Mouse (Mus musculus) left cerebral cortex, adult 18-20 months (tissue): ENCODE results near the gene Col19a1. TPM values are rescaled to one million over a fixed set of nuclear protein-coding genes. Genes with fewer than 3 reads are reported as not detected.

Experiments used
- DNase-seq, 2 experiments: peaks; one replicate each; pipeline ENCODE4 v3.0.0; 2021 to 2022; ENCODE audit warnings: low spot score in 2 of 2, mixed read lengths in 1 of 2
- total RNA-seq, 2 experiments: library from RNA; stranded (reverse); gene quantifications; 2 replicates each; pipeline ENCODE4 v1.2.3; 2021

Gene Col19a1
- total RNA-seq, 2 experiments from 2014 or later, result 25.5 to 28.9 TPM

- no peak for DNase-seq
Measured at GRCm38 (mm10) chr1:24470633-24471032, 116.6 kb downstream of the Col19a1 start.

GRCm38 (mm10) chr1:24461305-24461887 lies 125.9 kb downstream of the Col19a1 start:
- no peak for DNase-seq

GRCm38 (mm10) chr1:24458015-24458414 lies 129.3 kb downstream of the Col19a1 start:
- no peak for DNase-seq

- no peak for DNase-seq
Measured at GRCm38 (mm10) chr1:24452572-24453269, 134.6 kb downstream of the Col19a1 start.

GRCm38 (mm10) chr1:24452159-24452558 lies 135.1 kb downstream of the Col19a1 start:
- DNase-seq, result no peak

GRCm38 (mm10) chr1:24437425-24437824 lies 149.8 kb downstream of the Col19a1 start:
- no peak for DNase-seq

GRCm38 (mm10) chr1:24428306-24428705 lies 159.0 kb downstream of the Col19a1 start:
- no peak for DNase-seq

GRCm38 (mm10) chr1:24378125-24378821 lies 209.0 kb downstream of the Col19a1 start:
- peak; percentile 57 to 68 for DNase-seq

GRCm38 (mm10) chr1:24374902-24375301 lies 212.4 kb downstream of the Col19a1 start:
- DNase-seq, result peak in 1 of 2 experiments; percentile 12

GRCm38 (mm10) chr1:24373671-24374070 lies 213.6 kb downstream of the Col19a1 start:
- DNase-seq, result no peak

GRCm38 (mm10) chr1:24372471-24373258 lies 214.6 kb downstream of the Col19a1 start:
- no peak for DNase-seq

GRCm38 (mm10) chr1:24367570-24368517 lies 219.4 kb downstream of the Col19a1 start:
- peak; percentile 62 to 69 for DNase-seq

- DNase-seq, result no peak
Measured at GRCm38 (mm10) chr1:24364775-24365174, 222.5 kb downstream of the Col19a1 start.

- DNase-seq, result no peak
Measured at GRCm38 (mm10) chr1:24361990-24362635, 225.2 kb downstream of the Col19a1 start.

- DNase-seq, result peak; percentile 22 to 35
Measured at GRCm38 (mm10) chr1:24349462-24350217, 237.6 kb downstream of the Col19a1 start.

- DNase-seq, result no peak
Measured at GRCm38 (mm10) chr1:24347621-24348160, 239.6 kb downstream of the Col19a1 start.

- DNase-seq, result no peak
Measured at GRCm38 (mm10) chr1:24337556-24338275, 249.6 kb downstream of the Col19a1 start.

GRCm38 (mm10) chr1:24336051-24336450 lies 251.2 kb downstream of the Col19a1 start:
- DNase-seq, result no peak
